Mouse (Mus musculus) Patski (cell line): ENCODE results near the gene Fuca1. TPM values are rescaled to one million over a fixed set of nuclear protein-coding genes. Genes with fewer than 3 reads are reported as not detected.

Experiments used
- ATAC-seq: fragments of 100-300 bp; one replicate; pipeline ENCODE4 v1.8.0; 2021
- CTCF ChIA-PET: fragments of 350-600 bp; sonication (Branson Sonifier 250); formaldehyde crosslinking; loops from one replicate; lab custom pipeline; 2022; ENCODE audit warnings: inconsistent platforms; lab: Charles Lee
- POLR2A ChIA-PET: fragments of 350-600 bp; sonication (Branson Sonifier 250); formaldehyde crosslinking; loops from one replicate; lab custom pipeline; 2022; ENCODE audit warnings: antibody characterized with exemption, inconsistent platforms; lab: Charles Lee
- DNase-seq: peaks from one replicate; pipeline ENCODE4 v3.0.0-alpha.2; 2011; ENCODE audit warnings: low read depth, low spot score
- H3K27me3 ChIP-seq: fragments of 371-371 bp; one replicate; pipeline ENCODE4 v1.5.1; 2021
- CTCF ChIP-seq: fragments of 100-300 bp; IDR thresholded peaks from one replicate; pipeline ENCODE4 v1.5.1; 2021
- in situ Hi-C: fragments of 300-500 bp; cut with MboI; formaldehyde crosslinking; loops from 3 replicates; pipeline ENCODE4 v1.11.1; 2018; ENCODE audit warnings: low pct_unique_long_range_greater_than_20kb, mixed read lengths
- polyA plus RNA-seq: library from polyadenylated mRNA; unstranded; gene quantifications from one replicate; pipeline ENCODE4 v1.2.3, GENCODE M21; 2021

Gene Fuca1
- polyA plus RNA-seq, 1 experiment from 2014 or later = 44.4 TPM

- H3K27me3 ChIP-seq = no peaks in the 10 kb centered on the region
- TF ChIP-seq CTCF = no peak
- CTCF ChIA-PET = no interaction called here
- ATAC-seq = peak; percentile 46
- POLR2A ChIA-PET = no interaction called here
- no peak for DNase-seq
- in situ Hi-C loops = loop anchor here (5.0 kb wide), 1 partner anchor 88 kb away; the partner anchor contains the start of gene Rpl11
These were observed 43.9 kb downstream of the Fuca1 start for GRCm38 (mm10) chr4:135964426-135964825.

- POLR2A ChIA-PET = no interaction called here
- ATAC-seq = no peak
- in situ Hi-C loops = no loop called here
These were observed 44.6 kb downstream of the Fuca1 start for GRCm38 (mm10) chr4:135965113-135965512.

GRCm38 (mm10) chr4:135966283-135966682 is 45.7 kb downstream of the Fuca1 start:
- ChIA-PET POLR2A (no interaction called here), CTCF (no interaction called here)
- no peaks in the 10 kb centered on the region for H3K27me3 ChIP-seq
- ATAC-seq (no peak), DNase-seq (no peak)
- in situ Hi-C loops = no loop called here
- no peak for TF ChIP-seq CTCF

More at GRCm38 (mm10) chr4:135965113-135965512, 44.6 kb downstream of the Fuca1 start:
- no peak for DNase-seq
- no peaks in the 10 kb centered on the region for H3K27me3 ChIP-seq
- TF ChIP-seq CTCF = no peak
- CTCF ChIA-PET = no interaction called here

- no peak for DNase-seq
- TF ChIP-seq CTCF = no peak
- ChIA-PET CTCF (no interaction called here), POLR2A (no interaction called here)
- in situ Hi-C loops = no loop called here
- ATAC-seq = no peak
- no peaks in the 10 kb centered on the region for H3K27me3 ChIP-seq
These were observed 46.7 kb downstream of the Fuca1 start for GRCm38 (mm10) chr4:135967086-135967760.

GRCm38 (mm10) chr4:135968271-135968869 is 47.8 kb downstream of the Fuca1 start:
- H3K27me3 ChIP-seq = no peaks in the 10 kb centered on the region
- ATAC-seq = no peak
- no peak for DNase-seq
- no peak for TF ChIP-seq CTCF
- ChIA-PET POLR2A (no interaction called here), CTCF (no interaction called here)
- in situ Hi-C loops = no loop called here

- ChIA-PET CTCF (interaction anchor here (1.2 kb wide), 1 partner anchor 14 kb away, joined by 3 read pairs; no protein-coding TSS in a partner anchor), POLR2A (no interaction called here)
- no peak for TF ChIP-seq CTCF
- DNase-seq (no peak), ATAC-seq (no peak)
- in situ Hi-C loops = no loop called here
- H3K27me3 ChIP-seq = no peaks in the 10 kb centered on the region
These were observed 48.7 kb downstream of the Fuca1 start for GRCm38 (mm10) chr4:135969070-135969750.

- H3K27me3 ChIP-seq = no peaks in the 10 kb centered on the region
- POLR2A ChIA-PET = no interaction called here
- in situ Hi-C loops = no loop called here
- CTCF ChIA-PET = no interaction called here
- DNase-seq = no peak
- TF ChIP-seq CTCF = no peak
- ATAC-seq = no peak
These were observed 50.0 kb downstream of the Fuca1 start for GRCm38 (mm10) chr4:135970585-135970984.

GRCm38 (mm10) chr4:135971805-135972555 is 51.4 kb downstream of the Fuca1 start:
- CTCF ChIA-PET = interaction anchor here (1.7 kb wide), 1 partner anchor 9 kb away, joined by 5 read pairs; no protein-coding TSS in a partner anchor
- POLR2A ChIA-PET = no interaction called here
- no peak for ATAC-seq

GRCm38 (mm10) chr4:135972556-135972906 is 52.0 kb downstream of the Fuca1 start, which contains the start of gene Lypla2:
Gene Lypla2 (minus strand): TSS chr4:135972626.
- ChIA-PET POLR2A (interaction anchor here (1.8 kb wide), 1 partner anchor 11 kb away, joined by 4 read pairs; no protein-coding TSS in a partner anchor), CTCF (interaction anchor here (1.7 kb wide), 1 partner anchor 10 kb away, joined by 5 read pairs; no protein-coding TSS in a partner anchor)
- DNase-seq = no peak
- ATAC-seq = peak; percentile 51
- no peaks in the 10 kb centered on the region for H3K27me3 ChIP-seq
- no peak for TF ChIP-seq CTCF
- in situ Hi-C loops = no loop called here

More at GRCm38 (mm10) chr4:135971805-135972555, 51.4 kb downstream of the Fuca1 start:
- H3K27me3 ChIP-seq = no peaks in the 10 kb centered on the region
- TF ChIP-seq CTCF = no peak
- DNase-seq = no peak
- in situ Hi-C loops = no loop called here
